Mouse (Mus musculus): Measurements from ENCODE around the gene Gm5447. TPM values are rescaled to one million over a fixed set of nuclear protein-coding genes. Genes with fewer than 3 reads are reported as not detected.

Gm5447 gene
- 0.21 TPM for polyA plus RNA-seq (2021)

DNA sequence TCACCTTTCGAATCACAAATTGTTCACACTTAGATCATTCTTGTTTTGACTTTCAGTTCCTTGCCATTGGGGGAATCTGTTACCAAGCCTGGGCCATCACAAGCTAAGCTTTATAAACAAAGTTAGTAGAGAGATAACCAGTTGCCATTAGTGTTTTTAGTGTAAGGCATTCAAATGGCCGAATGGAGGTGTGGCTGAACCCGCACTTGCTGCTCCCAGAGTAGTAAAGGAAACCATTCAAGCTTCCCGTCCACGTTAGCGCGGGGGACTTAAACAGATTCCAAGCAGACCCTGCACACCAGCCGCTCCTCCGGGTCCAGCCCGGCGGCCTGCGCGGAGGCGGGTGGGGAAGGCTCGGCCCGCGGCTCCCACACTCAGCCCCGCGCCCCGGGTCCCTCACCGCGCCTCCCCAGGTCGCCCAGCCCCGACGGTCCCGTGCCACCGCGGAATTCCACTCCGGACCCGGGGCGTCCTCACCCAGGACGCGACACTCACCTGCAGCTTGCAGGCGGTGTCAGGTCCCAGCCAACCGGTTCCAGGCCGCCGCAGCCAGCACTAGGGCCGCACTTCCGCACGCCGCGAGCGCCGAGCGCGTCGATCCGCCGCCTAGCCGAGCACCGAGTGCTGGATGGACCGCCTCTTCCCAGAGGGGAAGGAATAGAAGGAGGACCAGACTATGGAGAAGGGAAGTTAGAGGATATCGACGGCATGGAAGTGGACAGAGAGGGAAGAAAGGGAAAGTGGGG is at the start of gene Gm5447, which contains the start of gene Exoc2:
TSS of gene Gm5447 (plus strand) at position 704 of the 746 bp plus-strand sequence.
TSS of gene Exoc2 (minus strand) at position 593 of the 746 bp plus-strand sequence.
- DNase-seq (ENCODE audit: low read depth, low spot score) (no peak), ATAC-seq (peak; percentile 91)
- no peak for TF ChIP-seq CTCF (IDR thresholded peaks at IDR 0.05)
- ChIA-PET POLR2A (interaction anchor here (1.3 kb wide), 1 partner anchor 11 kb away, joined by 3 read pairs; no protein-coding TSS in a partner anchor), CTCF (no interaction called here)
- no peaks in the 10 kb centered on the region for H3K27me3 ChIP-seq
- in situ Hi-C loops (cut with MboI; ENCODE audit: low pct_unique_long_range_greater_than_20kb) = no loop called here

DNA sequence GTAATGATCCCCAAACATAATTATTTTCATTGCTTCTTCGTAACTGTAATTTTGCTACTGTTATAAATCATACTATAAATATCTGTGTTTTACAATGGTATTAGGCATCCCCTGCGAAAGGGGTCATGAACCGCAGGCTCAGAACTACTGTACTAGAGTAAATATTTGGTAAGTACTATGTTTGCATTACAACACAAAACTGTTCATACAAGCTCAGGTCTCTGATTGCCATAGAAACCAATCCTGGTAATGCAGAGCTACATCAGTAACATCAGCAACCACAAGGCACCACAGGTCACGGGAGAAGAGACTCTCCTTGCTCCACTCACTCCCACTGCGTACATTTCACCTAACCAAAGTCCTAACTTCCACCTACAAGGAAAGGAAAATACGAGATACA is 49.7 kb upstream of the Gm5447 start:
- DNase-seq (ENCODE audit: low read depth, low spot score) (no peak), ATAC-seq (no peak)
- no peak for TF ChIP-seq CTCF (IDR thresholded peaks at IDR 0.05)
- ChIA-PET CTCF (no interaction called here), POLR2A (no interaction called here)
- in situ Hi-C loops (cut with MboI; ENCODE audit: low pct_unique_long_range_greater_than_20kb) = no loop called here
- no peaks in the 10 kb centered on the region for H3K27me3 ChIP-seq

DNA sequence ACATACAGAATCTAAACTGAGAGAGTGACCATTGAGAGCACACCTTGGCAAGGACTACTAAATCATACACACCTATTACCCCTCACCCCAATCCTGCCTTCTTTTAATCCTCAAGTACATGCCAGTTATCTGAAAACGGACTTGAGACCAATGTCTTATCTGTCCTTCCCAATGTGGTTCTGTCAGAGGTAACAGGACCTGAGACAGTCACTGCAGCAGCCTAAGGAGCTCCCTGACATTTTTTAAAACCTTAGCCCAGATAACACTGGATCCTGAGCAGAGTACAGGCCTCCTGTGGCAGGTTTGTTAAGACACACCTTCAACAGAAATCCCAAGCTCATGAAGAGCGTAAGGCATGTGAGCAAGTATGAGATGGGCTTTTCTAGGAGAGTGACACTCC is 44.9 kb upstream of the Gm5447 start:
- TF ChIP-seq CTCF (IDR thresholded peaks at IDR 0.05) = no peak
- H3K27me3 ChIP-seq = no peaks in the 10 kb centered on the region
- in situ Hi-C loops (cut with MboI; ENCODE audit: low pct_unique_long_range_greater_than_20kb) = no loop called here
- ATAC-seq (no peak), DNase-seq (ENCODE audit: low read depth, low spot score) (no peak)
- ChIA-PET POLR2A (no interaction called here), CTCF (interaction anchor here (0.9 to 2.2 kb wide), 2 partner anchors 13 to 24 kb away, joined by 3 to 6 read pairs; no protein-coding TSS in a partner anchor)

DNA sequence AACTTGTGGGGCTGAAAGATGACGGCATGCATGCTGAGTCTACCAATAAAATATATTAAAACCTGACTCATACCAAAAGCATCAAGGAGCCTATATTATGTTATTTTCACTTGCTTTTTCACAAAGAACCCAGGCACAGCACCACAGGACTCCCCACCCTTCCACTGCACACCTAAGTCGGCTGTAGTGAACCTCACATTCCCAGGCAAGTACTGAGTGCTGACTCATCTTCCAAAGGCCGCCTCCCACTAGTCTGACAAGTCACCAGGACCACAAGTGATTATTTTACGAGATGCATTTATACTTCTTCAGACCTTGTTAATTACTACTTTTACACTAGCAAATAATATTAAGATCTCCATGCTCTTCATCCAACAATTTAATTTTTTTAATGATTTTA is 42.4 kb upstream of the Gm5447 start:
- in situ Hi-C loops (cut with MboI; ENCODE audit: low pct_unique_long_range_greater_than_20kb) = no loop called here
- TF ChIP-seq CTCF (IDR thresholded peaks at IDR 0.05) = no peak
- POLR2A ChIA-PET = no interaction called here
- CTCF ChIA-PET = no interaction called here
- ATAC-seq (no peak), DNase-seq (ENCODE audit: low read depth, low spot score) (no peak)
- H3K27me3 ChIP-seq = no peaks in the 10 kb centered on the region

DNA sequence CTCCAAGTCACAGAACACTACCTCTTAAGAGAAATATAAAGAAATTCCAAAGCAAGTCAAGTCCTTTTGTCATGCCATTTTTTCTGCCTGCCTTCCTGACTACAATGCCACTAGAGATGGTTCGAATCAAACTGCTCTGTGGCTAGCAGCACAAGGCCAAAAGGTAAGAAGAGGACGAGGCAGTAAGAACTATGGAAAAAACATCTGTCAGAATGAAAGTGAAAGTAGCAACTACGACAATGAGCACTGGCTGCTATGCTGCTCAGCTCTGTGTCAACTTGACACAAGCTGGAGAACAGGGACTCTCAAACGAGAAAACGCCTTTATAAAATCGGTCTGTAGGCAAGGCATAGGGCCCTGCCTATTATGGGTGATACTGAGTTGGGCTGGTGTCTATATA is 41.0 kb upstream of the Gm5447 start:
- in situ Hi-C loops (cut with MboI; ENCODE audit: low pct_unique_long_range_greater_than_20kb) = no loop called here
- ATAC-seq (no peak), DNase-seq (ENCODE audit: low read depth, low spot score) (no peak)
- CTCF ChIA-PET = interaction anchor here (1.2 kb wide), 1 partner anchor 29 kb away, joined by 4 read pairs; no protein-coding TSS in a partner anchor
- TF ChIP-seq CTCF (IDR thresholded peaks at IDR 0.05) = no peak
- H3K27me3 ChIP-seq = no peaks in the 10 kb centered on the region
- POLR2A ChIA-PET = no interaction called here

DNA sequence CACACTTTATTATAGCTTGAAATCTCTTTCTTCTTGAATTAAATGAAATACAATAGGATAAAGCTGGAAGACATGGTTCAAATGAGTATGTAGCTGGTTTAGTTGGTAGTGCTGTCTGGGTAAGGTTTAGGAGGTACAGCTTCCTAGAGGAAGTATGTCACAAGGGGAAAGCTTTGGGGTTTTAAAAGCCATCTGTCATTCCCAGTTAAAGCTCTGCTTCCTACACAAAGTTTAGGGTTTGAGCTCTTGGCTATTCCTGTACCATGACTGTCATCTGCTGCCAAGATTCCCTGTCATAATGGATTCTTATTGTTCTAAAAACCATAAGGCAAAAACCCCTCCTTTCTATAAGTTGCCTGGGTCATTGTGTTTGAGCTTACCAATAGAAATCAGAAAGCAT is 28.2 kb upstream of the Gm5447 start:
- no peaks in the 10 kb centered on the region for H3K27me3 ChIP-seq
- no peak for DNase-seq (ENCODE audit: low read depth, low spot score)

DNA sequence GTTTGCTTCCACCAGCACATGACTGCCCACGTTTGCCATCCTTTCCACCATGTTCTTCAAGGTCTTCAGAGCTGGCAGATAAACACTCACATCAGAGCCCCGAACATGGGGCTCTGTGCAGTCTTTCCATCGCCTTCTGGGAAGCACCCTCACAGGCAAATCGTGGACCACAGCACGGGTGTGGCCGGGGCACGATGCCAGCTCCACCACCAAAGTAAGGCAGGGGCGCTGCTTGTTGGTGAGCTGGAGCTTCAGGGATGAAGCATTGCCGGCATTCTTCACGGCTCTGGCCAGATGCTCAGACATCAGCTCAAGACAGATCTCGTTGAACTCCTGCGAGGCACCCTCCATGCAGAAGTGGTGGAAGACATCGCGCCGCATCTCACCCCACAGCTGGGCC is 26.9 kb upstream of the Gm5447 start:
- in situ Hi-C loops (cut with MboI; ENCODE audit: low pct_unique_long_range_greater_than_20kb) = no loop called here
- no peaks in the 10 kb centered on the region for H3K27me3 ChIP-seq
- no peak for TF ChIP-seq CTCF (IDR thresholded peaks at IDR 0.05)
- ChIA-PET POLR2A (no interaction called here), CTCF (no interaction called here)
- ATAC-seq = no peak
- no peak for DNase-seq (ENCODE audit: low read depth, low spot score)

More for the DNA sequence above, 28.2 kb upstream of the Gm5447 start:
- POLR2A ChIA-PET = no interaction called here
- no peak for TF ChIP-seq CTCF (IDR thresholded peaks at IDR 0.05)
- in situ Hi-C loops (cut with MboI; ENCODE audit: low pct_unique_long_range_greater_than_20kb) = no loop called here
- CTCF ChIA-PET = interaction anchor here (0.7 to 1.3 kb wide), 2 partner anchors 15 to 36 kb away, joined by 3 read pairs; no protein-coding TSS in a partner anchor
- ATAC-seq = no peak

DNA sequence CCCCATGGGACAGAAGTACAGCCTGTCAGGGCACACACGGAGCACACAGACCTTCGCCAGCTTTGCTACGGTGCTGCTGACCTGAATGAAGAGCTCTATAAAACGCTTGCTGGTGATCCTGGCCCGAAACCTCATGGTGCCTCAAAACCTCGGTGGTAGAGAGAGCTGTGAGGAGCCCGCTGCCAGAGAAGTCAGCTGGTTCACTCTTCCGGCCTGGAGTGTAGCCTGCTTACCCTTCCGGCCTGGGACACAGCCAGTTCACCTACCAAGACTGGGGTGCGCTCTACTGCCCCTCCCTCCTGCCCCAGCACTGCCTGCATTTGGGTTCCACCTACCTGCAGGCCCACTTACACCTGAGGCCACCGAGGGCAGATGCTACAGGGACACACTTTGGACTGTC is 26.5 kb upstream of the Gm5447 start, which contains the start of gene Hus1b:
TSS of gene Hus1b (minus strand) at position 220 of the 400 bp plus-strand sequence.
- CTCF ChIA-PET = no interaction called here
- POLR2A ChIA-PET = no interaction called here
- ATAC-seq (no peak), DNase-seq (ENCODE audit: low read depth, low spot score) (no peak)
- in situ Hi-C loops (cut with MboI; ENCODE audit: low pct_unique_long_range_greater_than_20kb) = no loop called here
- no peaks in the 10 kb centered on the region for H3K27me3 ChIP-seq
- no peak for TF ChIP-seq CTCF (IDR thresholded peaks at IDR 0.05)

DNA sequence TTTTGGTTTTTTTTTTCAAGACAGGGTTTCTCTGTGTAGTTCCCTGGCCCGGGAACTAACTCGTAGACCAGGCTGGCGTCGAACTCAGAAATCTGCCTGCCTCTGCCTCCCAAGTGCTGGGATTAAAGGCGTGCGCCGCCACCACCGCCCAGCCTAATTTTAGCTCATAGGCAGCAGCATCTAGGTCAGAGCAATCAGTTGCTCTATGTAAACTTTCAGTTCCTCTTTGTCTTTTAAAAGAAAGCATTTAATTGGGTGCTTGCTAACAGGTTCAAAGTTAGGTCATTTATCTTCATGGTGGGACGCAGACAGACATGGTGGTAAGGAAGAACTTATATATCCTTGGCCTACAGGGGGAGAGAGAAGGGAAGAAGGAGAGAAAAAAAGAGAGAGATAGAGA is 24.8 kb upstream of the Gm5447 start:
- in situ Hi-C loops (cut with MboI; ENCODE audit: low pct_unique_long_range_greater_than_20kb) = no loop called here
- ATAC-seq (no peak), DNase-seq (ENCODE audit: low read depth, low spot score) (no peak)
- no peak for TF ChIP-seq CTCF (IDR thresholded peaks at IDR 0.05)
- H3K27me3 ChIP-seq = no peaks in the 10 kb centered on the region
- ChIA-PET CTCF (interaction anchor here (1.2 to 1.4 kb wide), 2 partner anchors 11 to 17 kb away, joined by 3 read pairs; no protein-coding TSS in a partner anchor), POLR2A (no interaction called here)

DNA sequence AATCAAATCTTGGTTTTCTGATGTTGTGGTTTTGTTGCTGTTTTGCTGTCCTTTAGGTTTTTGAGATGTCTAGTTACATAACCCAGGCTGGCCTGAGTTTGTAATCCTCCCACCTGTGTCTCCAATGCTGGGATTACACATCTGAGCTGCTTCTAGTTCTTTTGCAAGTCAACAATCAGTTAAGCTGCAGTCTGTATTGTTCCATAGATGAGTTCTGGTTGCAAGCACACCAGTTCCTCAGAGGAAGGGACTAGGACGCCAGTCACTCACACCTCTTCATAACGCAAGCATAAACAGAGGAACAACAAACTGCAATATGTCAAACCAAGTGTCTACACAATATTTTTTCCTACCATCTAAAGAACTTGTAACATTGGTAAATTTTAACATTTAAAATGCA is 22.0 kb upstream of the Gm5447 start:
- ChIA-PET POLR2A (interaction anchor here (1.7 kb wide), 1 partner anchor 8 kb away, joined by 5 read pairs; no protein-coding TSS in a partner anchor), CTCF (interaction anchor here (2.0 to 2.3 kb wide), 2 partner anchors 12 to 16 kb away, joined by 5 to 7 read pairs; no protein-coding TSS in a partner anchor)
- DNase-seq (ENCODE audit: low read depth, low spot score) (no peak), ATAC-seq (no peak)
- no peaks in the 10 kb centered on the region for H3K27me3 ChIP-seq
- in situ Hi-C loops (cut with MboI; ENCODE audit: low pct_unique_long_range_greater_than_20kb) = no loop called here
- TF ChIP-seq CTCF (IDR thresholded peaks at IDR 0.05) = no peak

DNA sequence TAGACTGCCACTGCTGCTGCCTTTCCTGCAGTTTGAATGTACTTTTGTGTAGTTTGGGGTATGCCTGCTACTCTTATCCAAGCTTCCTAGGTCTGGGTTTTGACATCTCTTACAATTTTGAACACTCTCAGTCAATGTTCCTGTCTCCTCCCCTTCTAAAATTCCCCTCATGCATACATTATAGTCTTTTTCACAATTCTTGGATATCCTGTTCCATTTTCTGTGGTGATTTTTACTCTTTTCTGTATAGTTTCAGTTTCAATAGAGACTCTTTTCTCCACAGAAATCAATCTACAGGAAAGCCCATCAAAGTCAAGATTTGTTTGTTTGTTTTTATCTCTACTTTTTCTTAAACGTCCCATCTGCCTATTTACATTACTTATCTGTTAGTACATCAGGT is 20.4 kb upstream of the Gm5447 start:
- in situ Hi-C loops (cut with MboI; ENCODE audit: low pct_unique_long_range_greater_than_20kb) = no loop called here
- CTCF ChIA-PET = interaction anchor here (1.2 to 2.0 kb wide), 2 partner anchors 10 to 24 kb away, joined by 3 to 5 read pairs; no protein-coding TSS in a partner anchor
- no peak for TF ChIP-seq CTCF (IDR thresholded peaks at IDR 0.05)
- ATAC-seq (no peak), DNase-seq (ENCODE audit: low read depth, low spot score) (no peak)
- POLR2A ChIA-PET = no interaction called here
- H3K27me3 ChIP-seq = no peaks in the 10 kb centered on the region

Measured in Patski (cell line).